12 mouse cellular contexts compared by ENCODE assay signal in genomic region chr14:54409057-54409645, GRCm38 (mm10). TPM values are rescaled to one million over a fixed set of nuclear protein-coding genes. Genes with fewer than 3 reads are reported as not detected.
DNase-seq lines count a peak whose midpoint lies in the region; ATAC-seq and TF ChIP-seq lines count a peak whose summit lies in the region.
"Had no signal": no experiment of that assay in that cellular context is flagged by ENCODE, and none has a peak within 500 bp of the region (broad histone marks: within the 10 kb centered on the region; RNA-seq: fewer than 3 reads in every experiment).

No protein-coding gene starts in this region.

- peak overlapping the region; percentile 74 for H3K27ac ChIP-seq in heart, embryonic 13.5 days (replicated peaks)
- H3K27ac ChIP-seq in spleen, adult 2 months (ENCODE audit: insufficient read depth, low read length) = peak overlapping the region; percentile 71
- H3K27ac ChIP-seq in lung, embryonic 15.5 days = peak overlapping the region; percentile 89; the same call in 1 of the 2 replicates
- peak overlapping the region; percentile 93 for H3K27ac ChIP-seq in stomach, embryonic 16.5 days (ENCODE audit: low read length)

- no peaks in the 10 kb centered on the region for H3K36me3 ChIP-seq in heart, embryonic 13.5 days
- H3K36me3 ChIP-seq in spleen, adult 2 months (ENCODE audit: control insufficient read depth, insufficient read depth, low read length) = no peaks in the 10 kb centered on the region
- no peaks in the 10 kb centered on the region for H3K36me3 ChIP-seq in lung, embryonic 15.5 days
- no peaks in the 10 kb centered on the region for H3K36me3 ChIP-seq in stomach, embryonic 16.5 days (ENCODE audit: control insufficient read depth, insufficient read depth, low read length)
- H3K36me3 ChIP-seq: forebrain, embryonic 10.5 days; midbrain, embryonic 15.5 days had no signal

- WGBS in heart, embryonic 13.5 days = 76% methylated on average over 7 of the region's 7 CpGs
- WGBS in spleen, adult 2 months = 41% methylated on average over 7 of the region's 7 CpGs
- 73% methylated on average over 7 of the region's 7 CpGs for WGBS in lung, embryonic 15.5 days
- WGBS in stomach, embryonic 16.5 days = 67% methylated on average over 7 of the region's 7 CpGs

- no peak for TF ChIP-seq POLR2A in spleen, adult 2 months (IDR thresholded peaks at IDR 0.05; ENCODE audit: low read depth, low read length)

- H3K4me3 ChIP-seq in heart, embryonic 13.5 days = peak overlapping the region; percentile 21; the same call in 1 of the 2 replicates
- peak overlapping the region; percentile 32 for H3K4me3 ChIP-seq in spleen, adult 2 months (ENCODE audit: extremely low read depth, insufficient read depth, insufficient read length)
- no peak overlapping the region; the same call in 1 of the 2 replicates for H3K4me3 ChIP-seq in lung, embryonic 15.5 days
- H3K4me3 ChIP-seq in stomach, embryonic 16.5 days (replicated peaks; ENCODE audit: low read length) = peak overlapping the region; percentile 29
- H3K4me3 ChIP-seq: forebrain, embryonic 10.5 days; midbrain, embryonic 15.5 days had no signal

- peak overlapping the region; percentile 45 for H3K4me2 ChIP-seq in heart, embryonic 13.5 days
- H3K4me2 ChIP-seq in lung, embryonic 15.5 days = peak overlapping the region; percentile 45; the same call in 1 of the 2 replicates
- H3K4me2 ChIP-seq in stomach, embryonic 16.5 days (ENCODE audit: low read depth, low read length) = peak overlapping the region; percentile 37
- H3K4me2 ChIP-seq: midbrain, embryonic 15.5 days had no signal

- no peak for TF ChIP-seq CTCF in spleen, adult 2 months (IDR thresholded peaks at IDR 0.05; ENCODE audit: extremely low read depth, insufficient read depth, insufficient read length, insufficient replicate concordance)

- H3K4me1 ChIP-seq in heart, embryonic 13.5 days = peaks cover 30% of the 10 kb centered on the region
- H3K4me1 ChIP-seq in spleen, adult 2 months (ENCODE audit: control insufficient read depth, insufficient read depth, insufficient read length) = peaks cover 14% of the 10 kb centered on the region; the same call in 1 of the 2 replicates
- peaks cover 39% of the 10 kb centered on the region for H3K4me1 ChIP-seq in lung, embryonic 15.5 days
- H3K4me1 ChIP-seq in stomach, embryonic 16.5 days (ENCODE audit: control insufficient read depth, insufficient read depth, low read length) = peaks cover 11% of the 10 kb centered on the region

- H3K27me3 ChIP-seq in heart, embryonic 13.5 days (replicated peaks) = no peaks in the 10 kb centered on the region
- no peaks in the 10 kb centered on the region for H3K27me3 ChIP-seq in spleen, adult 2 months (ENCODE audit: control insufficient read depth, insufficient read depth, low read length)
- H3K27me3 ChIP-seq in lung, embryonic 15.5 days = no peaks in the 10 kb centered on the region
- H3K27me3 ChIP-seq in stomach, embryonic 16.5 days (ENCODE audit: control insufficient read depth, insufficient read depth, low read length) = no peaks in the 10 kb centered on the region

- no peaks in the 10 kb centered on the region for H3K9me3 ChIP-seq in heart, embryonic 13.5 days
- no peaks in the 10 kb centered on the region for H3K9me3 ChIP-seq in lung, embryonic 15.5 days
- H3K9me3 ChIP-seq in stomach, embryonic 16.5 days (replicated peaks; ENCODE audit: control insufficient read depth, low read length) = no peaks in the 10 kb centered on the region
- H3K9me3 ChIP-seq: forebrain, embryonic 10.5 days; midbrain, embryonic 15.5 days had no signal

- H3K9ac ChIP-seq in heart, embryonic 13.5 days = peak overlapping the region; percentile 16; the same call in 1 of the 2 replicates
- H3K9ac ChIP-seq in lung, embryonic 15.5 days = no peak overlapping the region
- 0 out of 2 replicates have a peak overlapping the region, but pooled peaks have one; percentile 66 for H3K9ac ChIP-seq in stomach, embryonic 16.5 days (ENCODE audit: low read length)
- H3K9ac ChIP-seq: midbrain, embryonic 15.5 days had no signal

- DNase-seq in heart, adult 8-10 months (ENCODE audit: low spot score) = no peak
- DNase-seq in spleen, adult 2 months (ENCODE audit: low read depth in 1 of 2, low spot score in 2 of 2) = peak in 1 of 2 experiments; percentile 39
- no peak for DNase-seq in spleen, postnatal 14 days (ENCODE audit: low spot score in 2 of 2)
- DNase-seq in ovary, adult 18-20 months (ENCODE audit: low spot score) = no peak
- no peak for DNase-seq in c-Kit-positive CD71-positive TER-119-positive erythroid progenitor cells, embryonic 14.5 days (ENCODE audit: low spot score)
- DNase-seq: cerebellum, postnatal 14 days; thymus, postnatal 25 days had no signal

- no peak for ATAC-seq in heart, embryonic 13.5 days (ENCODE audit: extremely low read depth, insufficient number of reproducible peaks, low FRiP score, low TSS enrichment)
- no peak for ATAC-seq in lung, embryonic 15.5 days (ENCODE audit: borderline replicate concordance, extremely low read depth, low FRiP score, low TSS enrichment)
- ATAC-seq in stomach, embryonic 16.5 days (ENCODE audit: insufficient read depth, low FRiP score) = no peak
- ATAC-seq: midbrain, embryonic 15.5 days had no signal

RNA-seq across cellular contexts. Expression of gene Slc7a7, which starts 8.4 kb away (rescaled TPM):
- polyA plus RNA-seq in heart, embryonic 13.5 days (2015; fragmentation: Nextera tagmentation; extraction: Ambion mirVana) = 9.6 and 10.8 TPM in 2 replicates
- 1 to 10 TPM; 3.8 to 6.4 (median 5.1) TPM for total RNA-seq in heart, adult 8-10 months (2022)
- 24.6 and 31.2 TPM in 2 replicates for polyA plus RNA-seq in spleen, adult 2 months (2012; rRNA removed)
- 10.7 and 11.9 TPM in 2 replicates for polyA plus RNA-seq in lung, embryonic 15.5 days (2015; fragmentation: Nextera tagmentation; extraction: Ambion mirVana)
- 19.0 and 23.0 TPM in 2 replicates for polyA plus RNA-seq in stomach, embryonic 16.5 days (2015; fragmentation: Nextera tagmentation; extraction: Ambion mirVana)

RNA-seq across cellular contexts. Expression of gene Mrpl52, which starts 17.6 kb away (rescaled TPM):
- polyA plus RNA-seq in heart, embryonic 13.5 days (2015; fragmentation: Nextera tagmentation; extraction: Ambion mirVana) = 226 and 256 TPM in 2 replicates
- total RNA-seq in heart, adult 8-10 months (2022) = 100 to 1,000 TPM; 118 to 126 (median 121) TPM
- polyA plus RNA-seq in spleen, adult 2 months (2012; rRNA removed) = 221 and 393 TPM in 2 replicates
- 268 and 271 TPM in 2 replicates for polyA plus RNA-seq in lung, embryonic 15.5 days (2015; fragmentation: Nextera tagmentation; extraction: Ambion mirVana)
- 206 and 264 TPM in 2 replicates for polyA plus RNA-seq in stomach, embryonic 16.5 days (2015; fragmentation: Nextera tagmentation; extraction: Ambion mirVana)

RNA-seq across cellular contexts. Expression of gene Mmp14, which starts 22.3 kb away (rescaled TPM):
- 97.4 and 98.7 TPM in 2 replicates for polyA plus RNA-seq in heart, embryonic 13.5 days (2015; fragmentation: Nextera tagmentation; extraction: Ambion mirVana)
- 10 to 100 TPM in 2 of 4 experiments, 1 to 10 TPM in 2; 7.4 to 12.1 (median 9.2) TPM for total RNA-seq in heart, adult 8-10 months (2022)
- 42.0 and 63.2 TPM in 2 replicates for polyA plus RNA-seq in spleen, adult 2 months (2012; rRNA removed)
- polyA plus RNA-seq in lung, embryonic 15.5 days (2015; fragmentation: Nextera tagmentation; extraction: Ambion mirVana) = 180 and 182 TPM in 2 replicates
- 120 and 126 TPM in 2 replicates for polyA plus RNA-seq in stomach, embryonic 16.5 days (2015; fragmentation: Nextera tagmentation; extraction: Ambion mirVana)

RNA-seq across cellular contexts. Expression of gene Oxa1l, which starts 48.5 kb away (rescaled TPM):
- 49.4 and 56.6 TPM in 2 replicates for polyA plus RNA-seq in heart, embryonic 13.5 days (2015; fragmentation: Nextera tagmentation; extraction: Ambion mirVana)
- total RNA-seq in heart, adult 8-10 months (2022) = 10 to 100 TPM; 84.0 to 95.7 (median 84.7) TPM
- 92.7 and 117 TPM in 2 replicates for polyA plus RNA-seq in spleen, adult 2 months (2012; rRNA removed)
- polyA plus RNA-seq in lung, embryonic 15.5 days (2015; fragmentation: Nextera tagmentation; extraction: Ambion mirVana) = 38.3 and 41.6 TPM in 2 replicates
- 33.7 and 35.6 TPM in 2 replicates for polyA plus RNA-seq in stomach, embryonic 16.5 days (2015; fragmentation: Nextera tagmentation; extraction: Ambion mirVana)

RNA-seq across cellular contexts. Expression of gene Lrp10, which starts 54.8 kb away (rescaled TPM):
- 42.1 and 42.2 TPM in 2 replicates for polyA plus RNA-seq in heart, embryonic 13.5 days (2015; fragmentation: Nextera tagmentation; extraction: Ambion mirVana)
- 10 to 100 TPM; 45.5 to 62.2 (median 50.7) TPM for total RNA-seq in heart, adult 8-10 months (2022)
- 154 and 206 TPM in 2 replicates for polyA plus RNA-seq in spleen, adult 2 months (2012; rRNA removed)
- polyA plus RNA-seq in lung, embryonic 15.5 days (2015; fragmentation: Nextera tagmentation; extraction: Ambion mirVana) = 51.5 and 57.5 TPM in 2 replicates
- polyA plus RNA-seq in stomach, embryonic 16.5 days (2015; fragmentation: Nextera tagmentation; extraction: Ambion mirVana) = 39.6 and 40.3 TPM in 2 replicates
